Mouse (Mus musculus) heart, postnatal 0 days (tissue): ENCODE results near the gene Scarb2.

ENCODE experiments used
- CTCF ChIP-seq: IDR thresholded peaks from 2 replicates; pipeline ENCODE4 v1.5.1; 2016; ENCODE audit warnings: antibody characterized with exemption, control low read depth, low read depth
- EP300 ChIP-seq: IDR thresholded peaks from 2 replicates; pipeline ENCODE4 v1.6.1; 2016; ENCODE audit warnings: antibody characterized with exemption, low read depth

- TF ChIP-seq CTCF: no peak
- no peak for TF ChIP-seq EP300
Observed at GRCm38 (mm10) chr5:92438540-92438939, 68.1 kb downstream of the Scarb2 start.
